Mouse (Mus musculus) neural tube, embryonic 13.5 days (tissue): ENCODE data around the gene Mta1. TPM values are rescaled to one million over a fixed set of nuclear protein-coding genes. Genes with fewer than 3 reads are reported as not detected.

Experiments
- ATAC-seq: fragments of 200-750 bp; cut with Nextera tagmentation; 2 replicates; pipeline ENCODE4 v1.8.0; 2017; ENCODE audit warnings: low read depth, mild to moderate bottlenecking, moderate TSS enrichment, moderate library complexity
- H3K27ac ChIP-seq: fragments of 300-500 bp; sonication (generic); replicated peaks from 2 replicates; pipeline ENCODE4 v1.5.1; 2015; ENCODE audit warnings: moderate library complexity, mild to moderate bottlenecking, inconsistent platforms
- H3K27me3 ChIP-seq: fragments of 300-500 bp; sonication (generic); 2 replicates; pipeline ENCODE4 v1.6.1; 2015; ENCODE audit warnings: mild to moderate bottlenecking, inconsistent platforms
- H3K36me3 ChIP-seq: fragments of 300-500 bp; sonication (generic); 2 replicates; pipeline ENCODE4 v1.6.1; 2015; ENCODE audit warnings: mild to moderate bottlenecking, inconsistent platforms
- H3K4me1 ChIP-seq: fragments of 300-500 bp; sonication (generic); replicated peaks from 2 replicates; pipeline ENCODE4 v1.6.1; 2015; ENCODE audit warnings: inconsistent platforms
- H3K4me2 ChIP-seq: fragments of 300-500 bp; sonication (generic); 2 replicates; pipeline ENCODE4 v1.6.1; 2015; ENCODE audit warnings: inconsistent platforms, mild to moderate bottlenecking, moderate library complexity
- H3K4me3 ChIP-seq: fragments of 300-500 bp; sonication (generic); 2 replicates; pipeline ENCODE4 v1.5.1; 2015; ENCODE audit warnings: mild to moderate bottlenecking, inconsistent platforms
- H3K9ac ChIP-seq: fragments of 300-500 bp; sonication (generic); 2 replicates; pipeline ENCODE4 v1.6.1; 2015; ENCODE audit warnings: moderate library complexity, mild to moderate bottlenecking, inconsistent platforms
- H3K9me3 ChIP-seq: fragments of 300-500 bp; sonication (generic); 2 replicates; pipeline ENCODE4 v1.6.1; 2016; ENCODE audit warnings: inconsistent platforms
- whole genome bisulfite sequencing: fragments of 180-500 bp; shearing (Covaris S2); methylation state at CpG from one replicate; pipeline ENCODE4 v1.1.7; 2015; 5-methylcytosine and 5-hydroxymethylcytosine counted together
- polyA plus RNA-seq: library from polyadenylated mRNA; unstranded; fragments of >200 nt; fragmentation: Nextera tagmentation; extraction: Ambion mirVana; gene quantifications from 2 replicates; pipeline ENCODE4 v1.2.1, GENCODE M21; 2015

Gene Mta1
- polyA plus RNA-seq, 1 experiment from 2014 or later, result 14.8 TPM

DNA sequence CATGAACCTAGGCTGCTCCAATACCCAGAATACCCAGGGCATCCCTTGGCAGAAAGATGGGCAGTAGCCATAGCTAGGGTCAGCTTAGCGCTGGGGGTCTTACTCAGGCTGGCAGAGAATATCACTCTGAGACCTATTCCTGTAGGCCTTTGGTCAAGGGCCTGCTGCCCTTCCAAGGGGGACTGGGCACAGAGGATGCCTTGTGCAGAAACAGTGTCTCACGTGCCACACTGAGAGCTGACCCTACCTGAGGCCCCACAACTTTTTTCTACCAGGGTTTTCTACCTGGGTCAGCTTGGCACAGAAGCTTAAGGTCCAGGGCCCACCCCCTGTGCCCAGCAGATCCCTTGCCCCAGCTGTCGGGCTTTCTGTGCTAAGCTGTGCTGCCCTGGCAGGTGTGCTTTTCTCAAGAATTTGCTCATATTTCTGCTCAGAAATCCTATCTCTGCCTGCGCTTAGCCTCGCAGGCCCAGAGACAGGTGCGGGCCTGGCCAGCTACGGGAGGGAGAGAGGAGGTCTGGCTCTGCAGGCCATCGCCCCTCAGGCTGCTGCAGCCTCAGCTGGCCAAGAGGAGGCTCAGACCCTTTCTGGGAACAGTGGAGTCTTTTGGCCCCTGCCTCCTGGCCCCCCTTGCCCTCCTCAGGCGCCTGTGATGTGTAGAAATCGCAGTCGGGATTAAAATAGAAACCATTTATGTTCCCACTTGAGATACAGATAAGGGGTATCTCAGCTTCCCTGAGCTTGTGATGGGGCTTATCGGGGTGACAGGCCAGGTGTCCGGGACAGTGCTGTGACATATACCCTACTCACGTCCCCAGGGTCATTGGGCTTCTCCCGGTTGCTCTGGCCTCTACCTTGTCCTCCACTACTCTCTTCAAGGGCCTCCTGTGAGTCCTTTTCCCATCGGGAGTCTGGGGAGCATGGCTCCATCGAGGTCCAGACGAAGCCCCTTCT is 39.5 kb downstream of the Mta1 start:
- 90% methylated on average over 18 of the region's 18 CpGs for WGBS
- H3K36me3 ChIP-seq, result peaks cover 62% of the 10 kb centered on the region
- no peaks in the 10 kb centered on the region for H3K27me3 ChIP-seq

DNA sequence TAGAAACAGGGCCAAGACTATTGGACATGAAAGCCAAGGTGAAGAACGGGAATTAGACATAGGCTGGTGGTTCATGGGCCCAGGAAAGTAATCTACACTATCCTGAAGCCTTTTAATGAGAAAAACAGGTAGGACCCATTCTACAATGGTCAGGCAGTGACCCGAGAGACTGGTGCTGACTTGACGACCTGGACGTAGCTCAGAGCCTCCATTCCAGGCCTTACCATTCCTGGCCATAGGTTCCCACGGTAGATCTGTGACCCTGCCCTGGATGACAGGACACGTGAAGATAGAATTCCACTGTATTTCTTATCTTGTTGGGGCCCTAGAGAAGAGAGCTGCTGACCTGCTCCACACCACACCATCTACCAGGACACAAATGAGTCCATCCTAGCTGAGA is 40.2 kb downstream of the Mta1 start:
- whole genome bisulfite sequencing, result 79% methylated on average over 6 of the region's 6 CpGs
- Histone ChIP-seq H3K27ac (peak overlapping the region; percentile 87), H3K4me1 (peaks cover 46% of the 10 kb centered on the region), H3K9me3 (no peaks in the 10 kb centered on the region), H3K9ac (no peak overlapping the region), H3K36me3 (peaks cover 55% of the 10 kb centered on the region), H3K4me2 (no peak overlapping the region), H3K27me3 (no peaks in the 10 kb centered on the region), H3K4me3 (no peak overlapping the region)
- no peak for ATAC-seq

More for the DNA sequence above, 39.5 kb downstream of the Mta1 start:
- no peak overlapping the region for H3K27ac ChIP-seq
- H3K4me1 ChIP-seq, result peaks cover 38% of the 10 kb centered on the region
- ATAC-seq, result no peak
- no peak overlapping the region for H3K4me3 ChIP-seq
- no peaks in the 10 kb centered on the region for H3K9me3 ChIP-seq
- H3K9ac ChIP-seq, result no peak overlapping the region
- H3K4me2 ChIP-seq, result no peak overlapping the region

DNA sequence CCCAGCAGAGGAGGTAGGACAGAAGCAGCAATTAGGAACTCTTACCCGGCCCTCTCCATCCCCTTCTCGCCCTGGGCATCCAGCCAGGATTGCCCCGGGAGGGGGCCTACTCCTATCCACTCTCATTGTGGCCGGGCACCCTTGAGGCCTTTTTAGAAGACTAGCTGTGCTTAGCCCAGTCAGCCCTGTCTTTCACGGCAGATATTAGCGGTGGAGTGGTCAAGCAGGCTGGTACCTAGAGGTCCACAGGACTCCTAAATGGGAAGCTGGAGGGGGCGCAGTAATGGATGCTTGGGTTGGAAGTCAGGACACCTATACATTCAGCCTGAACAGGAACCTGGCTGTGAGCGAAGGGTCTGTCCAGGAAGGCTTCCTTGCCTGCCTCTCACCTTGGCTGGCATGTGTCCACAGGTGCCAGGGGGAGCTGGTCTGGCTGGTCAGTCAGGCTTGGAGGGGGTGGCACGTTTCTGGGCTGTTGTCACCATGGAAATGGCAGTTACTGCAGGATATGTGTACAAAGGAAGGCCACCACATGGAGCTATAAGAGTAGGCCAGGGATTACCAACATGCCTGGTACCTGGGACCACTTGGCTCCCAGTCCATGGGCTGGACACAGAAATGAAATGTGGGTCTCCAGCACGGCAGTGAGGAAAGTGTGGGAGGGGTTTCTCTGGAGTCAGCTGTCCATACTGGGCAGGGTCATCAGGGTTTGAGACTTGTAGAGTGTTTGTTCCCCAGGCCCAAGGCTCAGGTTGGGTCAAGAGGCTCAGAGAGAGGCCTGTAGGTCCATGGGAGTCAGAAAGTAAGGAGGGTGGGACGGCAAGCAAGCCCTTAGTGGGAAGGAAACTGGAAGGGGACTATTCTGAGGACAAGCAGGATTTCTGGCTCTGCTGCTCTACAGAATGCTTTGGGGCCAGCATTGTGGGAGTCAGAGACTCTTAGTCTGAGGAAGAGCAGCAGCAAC is 41.1 kb downstream of the Mta1 start:
- peaks cover 51% of the 10 kb centered on the region for H3K4me1 ChIP-seq
- H3K27me3 ChIP-seq, result no peaks in the 10 kb centered on the region
- peaks cover 55% of the 10 kb centered on the region for H3K36me3 ChIP-seq
- H3K4me2 ChIP-seq, result peak overlapping the region; percentile 88
- H3K4me3 ChIP-seq, result peak overlapping the region; percentile 69
- H3K9me3 ChIP-seq, result no peaks in the 10 kb centered on the region
- 33% methylated on average over 11 of the region's 11 CpGs for WGBS
- ATAC-seq, result peak; percentile 6
- peak overlapping the region; percentile 87 for H3K27ac ChIP-seq
- H3K9ac ChIP-seq, result peak overlapping the region; percentile 79

- Histone ChIP-seq H3K4me3 (peak within 1 kb of the TSS; percentile 69), H3K9ac (peak within 1 kb of the TSS; percentile 79), H3K27ac (peak within 1 kb of the TSS; percentile 87), H3K27me3 (no peaks in the 10 kb centered on the region), H3K4me2 (peak within 1 kb of the TSS; percentile 88), H3K4me1 (peaks cover 51% of the 10 kb centered on the region), H3K9me3 (no peaks in the 10 kb centered on the region), H3K36me3 (peaks cover 55% of the 10 kb centered on the region)
- peak; percentile 89 for ATAC-seq
- under 1% methylated on average over 68 of the region's 68 CpGs for WGBS
Observed at GRCm38 (mm10) chr12:113139908-113140615, 42.0 kb downstream of the Mta1 start, which contains the start of gene Crip2. Gene Crip2 (plus strand): TSS chr12:113140236.

DNA sequence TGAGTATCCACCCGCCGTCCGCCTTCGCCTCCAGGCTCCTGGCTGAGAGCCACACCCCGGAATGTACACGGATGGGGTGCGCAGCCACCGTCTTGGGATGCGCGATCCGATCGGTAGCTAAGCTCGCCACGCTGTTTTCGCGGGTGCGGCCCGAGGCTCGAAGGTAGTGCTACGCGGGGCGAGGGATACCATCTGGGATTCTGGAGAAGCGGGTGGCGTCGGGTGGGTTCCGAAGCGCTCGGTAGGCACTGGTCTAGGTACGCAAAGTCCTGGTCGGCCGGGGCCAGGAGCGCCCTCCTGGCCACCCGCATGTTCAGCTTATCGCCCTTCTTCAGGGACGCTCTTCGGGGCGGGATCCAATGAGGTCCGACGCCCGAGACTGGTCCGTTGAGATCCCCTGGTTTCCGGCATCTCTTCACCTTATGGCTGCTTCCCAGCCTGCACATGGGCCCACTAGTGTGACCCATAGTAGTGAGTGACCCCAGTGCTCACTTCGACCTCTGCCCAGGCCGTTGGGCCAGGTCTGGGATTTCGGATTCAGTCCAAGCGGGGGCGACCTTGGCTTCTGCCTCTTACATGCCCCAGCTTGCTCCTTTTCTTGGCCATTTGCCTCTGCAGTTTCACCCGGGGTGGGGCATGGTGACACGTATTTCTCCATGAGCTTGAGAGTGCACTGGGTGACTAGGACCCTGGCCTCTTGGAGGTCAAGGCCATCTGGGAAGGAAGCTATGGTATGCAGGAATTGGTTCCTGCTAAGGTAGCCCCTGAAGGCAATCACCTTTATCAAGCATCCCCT is 42.7 kb downstream of the Mta1 start:
- H3K4me1 ChIP-seq, result peaks cover 51% of the 10 kb centered on the region
- H3K4me3 ChIP-seq, result peak overlapping the region; percentile 69
- 2% methylated on average over 47 of the region's 49 CpGs for WGBS
- no peak; the same call in 1 of the 2 replicates for ATAC-seq
- H3K27me3 ChIP-seq, result no peaks in the 10 kb centered on the region
- peak overlapping the region; percentile 79 for H3K9ac ChIP-seq
- peaks cover 55% of the 10 kb centered on the region for H3K36me3 ChIP-seq
- peak overlapping the region; percentile 88 for H3K4me2 ChIP-seq
- no peaks in the 10 kb centered on the region for H3K9me3 ChIP-seq
- H3K27ac ChIP-seq, result peak overlapping the region; percentile 87

DNA sequence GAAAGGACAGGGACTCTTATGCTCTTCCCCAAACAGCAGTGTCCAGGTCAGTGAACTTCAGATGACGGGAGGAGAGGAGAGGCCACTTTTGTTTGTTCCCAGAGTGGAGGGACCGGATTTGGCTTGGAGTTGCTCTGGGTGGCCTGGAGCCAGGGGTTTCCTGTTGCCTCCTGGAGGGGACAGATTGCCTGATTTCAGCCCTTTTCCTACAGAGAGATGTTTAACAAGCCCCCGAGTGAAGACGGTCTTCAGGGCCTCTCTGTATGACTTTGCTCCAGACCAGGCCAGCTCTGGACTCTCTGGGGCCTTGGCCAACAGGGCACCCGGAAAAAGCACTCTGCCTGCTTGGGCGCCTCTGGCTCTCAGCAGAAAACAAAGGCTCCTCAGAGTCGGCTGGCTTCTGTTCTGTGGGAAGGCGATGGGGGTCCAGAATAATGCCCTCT is 43.5 kb downstream of the Mta1 start:
- H3K4me3 ChIP-seq, result peak overlapping the region; percentile 69
- H3K9ac ChIP-seq, result peak overlapping the region; percentile 79
- peak overlapping the region; percentile 88 for H3K4me2 ChIP-seq
- H3K27me3 ChIP-seq, result no peaks in the 10 kb centered on the region
- H3K4me1 ChIP-seq, result peaks cover 56% of the 10 kb centered on the region
- H3K27ac ChIP-seq, result peak overlapping the region; percentile 87
- ATAC-seq, result no peak
- peaks cover 47% of the 10 kb centered on the region for H3K36me3 ChIP-seq
- WGBS, result 28% methylated on average over 8 of the region's 8 CpGs
- H3K9me3 ChIP-seq, result no peaks in the 10 kb centered on the region

DNA sequence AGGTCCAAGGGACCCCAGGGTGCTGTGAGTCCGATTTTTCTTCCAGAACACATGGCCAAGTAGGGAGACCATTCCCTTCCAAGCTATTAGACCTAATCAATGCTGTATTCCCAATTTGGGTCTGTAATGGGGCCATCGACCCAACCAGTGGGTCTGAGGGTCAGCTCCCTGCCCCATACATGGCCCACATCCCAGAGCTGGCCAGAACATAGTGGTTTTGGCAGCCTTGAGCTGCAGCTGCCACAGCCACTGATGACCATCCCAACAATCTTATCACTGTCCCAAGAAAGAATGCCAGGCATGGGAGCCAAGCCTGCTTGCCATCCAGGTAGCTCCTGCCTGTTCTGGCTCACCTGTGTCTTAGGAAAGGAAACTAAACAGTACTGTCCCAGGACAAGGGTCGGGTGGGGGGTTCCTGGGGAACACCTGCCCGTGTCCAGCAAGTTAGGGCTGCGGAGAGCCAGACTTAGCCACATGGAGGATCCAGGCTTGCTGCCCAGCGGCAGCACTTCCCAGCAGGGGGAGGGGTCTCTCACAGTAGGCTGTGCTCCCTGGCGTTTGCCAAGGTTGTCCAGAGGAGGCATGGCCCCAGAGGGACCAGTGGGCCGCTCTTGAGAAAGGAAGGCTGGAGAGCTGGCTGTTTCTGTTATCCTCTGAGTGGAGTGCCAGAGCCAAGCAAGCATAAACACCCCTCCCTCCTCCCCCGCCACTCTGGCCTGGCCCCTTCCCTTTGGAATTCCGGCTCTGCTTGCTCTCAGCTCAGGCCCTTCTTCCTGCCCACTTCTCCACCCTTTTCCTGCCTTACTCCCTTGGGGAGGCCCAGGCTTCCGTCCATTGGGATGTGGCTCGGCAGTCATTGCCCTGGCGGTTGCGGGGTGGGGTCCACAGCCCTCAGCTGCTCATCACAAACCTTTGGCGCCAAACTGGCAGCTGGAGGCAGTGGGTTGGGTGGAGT is 44.2 kb downstream of the Mta1 start:
- 18% methylated on average over 15 of the region's 15 CpGs for WGBS
- peak overlapping the region; percentile 87 for H3K27ac ChIP-seq
- H3K27me3 ChIP-seq, result no peaks in the 10 kb centered on the region
- peaks cover 40% of the 10 kb centered on the region for H3K36me3 ChIP-seq
- H3K9ac ChIP-seq, result peak overlapping the region; percentile 79
- H3K4me2 ChIP-seq, result peak overlapping the region; percentile 88
- peak overlapping the region; percentile 69 for H3K4me3 ChIP-seq
- no peak for ATAC-seq
- no peaks in the 10 kb centered on the region for H3K9me3 ChIP-seq
- peaks cover 60% of the 10 kb centered on the region for H3K4me1 ChIP-seq

DNA sequence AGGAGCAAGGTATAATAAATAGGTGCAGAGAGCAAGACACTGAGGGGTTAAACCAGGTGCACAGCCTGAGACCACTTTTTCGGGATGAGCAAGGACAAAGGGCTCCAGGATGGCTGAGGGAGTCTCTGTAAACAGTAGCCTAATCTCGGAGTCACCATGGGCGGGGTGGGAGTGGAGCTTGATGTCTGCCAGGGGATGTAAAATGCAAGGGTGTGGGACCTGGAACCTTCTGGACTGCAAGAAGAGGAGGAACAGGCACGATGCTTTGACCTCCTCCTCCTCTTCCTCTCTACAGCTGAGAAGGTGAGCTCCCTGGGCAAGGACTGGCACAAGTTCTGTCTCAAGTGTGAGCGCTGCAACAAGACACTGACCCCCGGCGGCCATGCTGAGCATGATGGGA is 45.1 kb downstream of the Mta1 start:
- Histone ChIP-seq H3K9ac (peak overlapping the region; percentile 79), H3K4me3 (peak overlapping the region; percentile 69), H3K4me2 (peak overlapping the region; percentile 88), H3K9me3 (no peaks in the 10 kb centered on the region), H3K27ac (no peak overlapping the region), H3K27me3 (no peaks in the 10 kb centered on the region), H3K36me3 (peaks cover 31% of the 10 kb centered on the region), H3K4me1 (peaks cover 68% of the 10 kb centered on the region)
- ATAC-seq, result no peak
- 68% methylated on average over 7 of the region's 7 CpGs for WGBS

DNA sequence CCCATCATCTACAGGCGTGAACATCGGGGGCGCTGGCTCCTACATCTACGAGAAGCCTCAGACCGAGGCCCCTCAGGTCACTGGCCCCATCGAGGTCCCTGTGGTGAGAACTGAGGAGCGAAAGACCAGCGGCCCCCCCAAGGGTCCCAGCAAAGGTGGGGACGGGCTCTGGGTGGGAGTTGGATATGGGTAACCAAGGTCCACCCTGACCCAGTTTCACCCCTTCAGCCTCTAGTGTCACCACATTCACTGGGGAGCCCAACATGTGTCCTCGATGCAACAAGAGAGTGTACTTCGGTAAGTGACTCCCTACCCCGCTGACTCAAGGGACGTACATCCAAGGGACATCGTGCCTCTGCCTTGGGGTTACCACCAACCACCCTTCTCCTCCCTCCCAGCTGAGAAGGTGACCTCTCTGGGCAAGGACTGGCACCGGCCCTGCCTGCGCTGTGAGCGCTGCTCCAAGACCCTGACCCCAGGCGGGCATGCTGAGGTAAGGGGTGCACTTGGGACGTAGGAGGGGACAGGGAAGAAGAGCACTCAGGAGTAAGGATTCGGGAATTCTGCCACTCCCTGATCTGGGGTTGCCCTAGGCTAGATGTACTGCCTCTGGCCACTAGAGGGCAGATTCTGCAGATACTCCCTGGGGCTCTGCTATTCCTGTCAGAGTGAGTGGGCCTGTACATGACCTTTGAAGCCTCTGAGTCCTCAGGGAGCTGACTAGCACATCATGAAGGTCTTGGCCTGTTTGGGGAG is 46.1 kb downstream of the Mta1 start:
- 77% methylated on average over 20 of the region's 20 CpGs for WGBS
- ATAC-seq, result no peak

More for the DNA sequence above, 46.1 kb downstream of the Mta1 start:
- Histone ChIP-seq H3K27me3 (no peaks in the 10 kb centered on the region), H3K9me3 (no peaks in the 10 kb centered on the region), H3K27ac (no peak overlapping the region), H3K4me2 (no peak overlapping the region), H3K4me3 (no peak overlapping the region), H3K9ac (no peak overlapping the region), H3K36me3 (peaks cover 25% of the 10 kb centered on the region), H3K4me1 (peaks cover 65% of the 10 kb centered on the region)
